Mouse (Mus musculus) neural tube, embryonic 13.5 days (tissue): Measurements from ENCODE around the gene Synpo2. TPM values are rescaled to one million over a fixed set of nuclear protein-coding genes. Genes with fewer than 3 reads are reported as not detected.

Experiments
- ATAC-seq: fragments of 200-750 bp; cut with Nextera tagmentation; 2 replicates; pipeline ENCODE4 v1.8.0; 2017; ENCODE audit warnings: low read depth, mild to moderate bottlenecking, moderate TSS enrichment, moderate library complexity
- H3K27ac ChIP-seq: fragments of 300-500 bp; sonication (generic); replicated peaks from 2 replicates; pipeline ENCODE4 v1.5.1; 2015; ENCODE audit warnings: moderate library complexity, mild to moderate bottlenecking, inconsistent platforms
- H3K27me3 ChIP-seq: fragments of 300-500 bp; sonication (generic); 2 replicates; pipeline ENCODE4 v1.6.1; 2015; ENCODE audit warnings: mild to moderate bottlenecking, inconsistent platforms
- H3K36me3 ChIP-seq: fragments of 300-500 bp; sonication (generic); 2 replicates; pipeline ENCODE4 v1.6.1; 2015; ENCODE audit warnings: mild to moderate bottlenecking, inconsistent platforms
- H3K4me1 ChIP-seq: fragments of 300-500 bp; sonication (generic); replicated peaks from 2 replicates; pipeline ENCODE4 v1.6.1; 2015; ENCODE audit warnings: inconsistent platforms
- H3K4me2 ChIP-seq: fragments of 300-500 bp; sonication (generic); 2 replicates; pipeline ENCODE4 v1.6.1; 2015; ENCODE audit warnings: inconsistent platforms, mild to moderate bottlenecking, moderate library complexity
- H3K4me3 ChIP-seq: fragments of 300-500 bp; sonication (generic); 2 replicates; pipeline ENCODE4 v1.5.1; 2015; ENCODE audit warnings: mild to moderate bottlenecking, inconsistent platforms
- H3K9ac ChIP-seq: fragments of 300-500 bp; sonication (generic); 2 replicates; pipeline ENCODE4 v1.6.1; 2015; ENCODE audit warnings: moderate library complexity, mild to moderate bottlenecking, inconsistent platforms
- H3K9me3 ChIP-seq: fragments of 300-500 bp; sonication (generic); 2 replicates; pipeline ENCODE4 v1.6.1; 2016; ENCODE audit warnings: inconsistent platforms
- WGBS: fragments of 180-500 bp; shearing (Covaris S2); methylation state at CpG from one replicate; pipeline ENCODE4 v1.1.7; 2015; 5-methylcytosine and 5-hydroxymethylcytosine counted together
- polyA plus RNA-seq: library from polyadenylated mRNA; unstranded; fragments of >200 nt; fragmentation: Nextera tagmentation; extraction: Ambion mirVana; gene quantifications from 2 replicates; pipeline ENCODE4 v1.2.1, GENCODE M21; 2015

Synpo2 gene
- polyA plus RNA-seq, 1 experiment from 2014 or later = 2.0 TPM

GRCm38 (mm10) chr3:123073351-123073750 is 162.6 kb downstream of the Synpo2 start:
- H3K36me3 ChIP-seq = no peaks in the 10 kb centered on the region
- H3K9me3 ChIP-seq = no peaks in the 10 kb centered on the region; the same call in 1 of the 2 replicates
- no peak overlapping the region for H3K4me2 ChIP-seq
- H3K27me3 ChIP-seq = no peaks in the 10 kb centered on the region
- no peaks in the 10 kb centered on the region for H3K4me1 ChIP-seq
- H3K27ac ChIP-seq = no peak overlapping the region
- H3K9ac ChIP-seq = no peak overlapping the region
- no peak overlapping the region for H3K4me3 ChIP-seq
- no peak for ATAC-seq

GRCm38 (mm10) chr3:123072472-123072871 is 163.5 kb downstream of the Synpo2 start:
- no peaks in the 10 kb centered on the region; the same call in 1 of the 2 replicates for H3K9me3 ChIP-seq
- no peak for ATAC-seq
- H3K36me3 ChIP-seq = no peaks in the 10 kb centered on the region
- H3K9ac ChIP-seq = no peak overlapping the region
- no peaks in the 10 kb centered on the region for H3K27me3 ChIP-seq
- no peak overlapping the region for H3K4me2 ChIP-seq
- no peaks in the 10 kb centered on the region for H3K4me1 ChIP-seq
- no peak overlapping the region for H3K4me3 ChIP-seq
- no peak overlapping the region for H3K27ac ChIP-seq
- WGBS = 44% methylated on average over 1 of the region's 1 CpGs

DNA sequence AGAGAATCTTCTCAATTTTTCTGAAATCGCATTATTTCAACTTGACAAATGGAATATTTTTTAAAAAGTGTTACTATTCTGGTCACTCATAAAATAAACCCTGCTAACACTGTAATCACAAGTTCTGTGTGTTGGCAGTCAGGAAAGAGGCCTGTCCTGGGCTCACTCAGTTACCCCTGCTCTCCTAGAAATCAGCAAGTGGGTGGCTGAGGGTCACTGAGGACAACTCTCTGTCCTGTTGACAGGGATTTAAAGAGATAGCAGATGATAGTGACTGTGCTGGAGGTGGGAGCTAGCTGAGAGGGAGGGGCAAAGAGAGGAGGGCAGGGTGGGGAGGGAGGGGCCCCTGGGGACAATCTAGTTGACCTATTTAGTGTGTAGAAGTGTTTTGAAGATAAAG is 165.0 kb downstream of the Synpo2 start:
- Histone ChIP-seq H3K4me1 (no peaks in the 10 kb centered on the region), H3K27me3 (no peaks in the 10 kb centered on the region), H3K9me3 (no peaks in the 10 kb centered on the region), H3K4me2 (no peak overlapping the region), H3K4me3 (no peak overlapping the region), H3K27ac (no peak overlapping the region), H3K36me3 (no peaks in the 10 kb centered on the region), H3K9ac (no peak overlapping the region)
- 98% methylated on average over 1 of the region's 1 CpGs for WGBS
- ATAC-seq = no peak

GRCm38 (mm10) chr3:123066836-123067235 is 169.1 kb downstream of the Synpo2 start:
- 94% methylated on average over 7 of the region's 7 CpGs for WGBS
- Histone ChIP-seq H3K9ac (no peak overlapping the region), H3K4me3 (no peak overlapping the region), H3K9me3 (no peaks in the 10 kb centered on the region), H3K36me3 (no peaks in the 10 kb centered on the region), H3K4me2 (no peak overlapping the region), H3K27ac (no peak overlapping the region), H3K27me3 (no peaks in the 10 kb centered on the region), H3K4me1 (no peaks in the 10 kb centered on the region; the same call in 1 of the 2 replicates)
- no peak for ATAC-seq

DNA sequence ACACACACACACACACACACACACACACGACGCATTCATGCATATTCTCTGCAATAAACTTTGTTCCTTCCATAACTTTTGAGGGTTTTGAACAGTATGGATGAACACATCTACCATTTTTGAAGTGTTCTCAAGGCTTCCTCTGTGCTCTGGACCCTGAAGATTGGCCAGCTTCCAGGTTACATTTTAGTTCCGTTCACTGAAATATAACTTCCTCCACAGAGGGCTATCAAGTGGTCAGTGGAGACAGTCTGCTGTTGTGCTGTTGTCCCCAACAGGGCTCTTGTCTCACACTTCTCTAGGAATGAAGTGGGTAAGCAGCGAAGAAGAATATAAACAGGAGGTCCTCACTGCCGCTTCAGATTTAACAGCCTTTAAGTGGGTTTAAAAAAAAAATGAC is 170.5 kb downstream of the Synpo2 start:
- no peak overlapping the region for H3K4me2 ChIP-seq
- ATAC-seq = no peak
- H3K9ac ChIP-seq = no peak overlapping the region
- no peaks in the 10 kb centered on the region for H3K9me3 ChIP-seq
- no peaks in the 10 kb centered on the region for H3K36me3 ChIP-seq
- no peak overlapping the region for H3K27ac ChIP-seq
- WGBS = 82% methylated on average over 5 of the region's 5 CpGs
- no peaks in the 10 kb centered on the region for H3K27me3 ChIP-seq
- H3K4me3 ChIP-seq = no peak overlapping the region
- no peaks in the 10 kb centered on the region; the same call in 1 of the 2 replicates for H3K4me1 ChIP-seq

DNA sequence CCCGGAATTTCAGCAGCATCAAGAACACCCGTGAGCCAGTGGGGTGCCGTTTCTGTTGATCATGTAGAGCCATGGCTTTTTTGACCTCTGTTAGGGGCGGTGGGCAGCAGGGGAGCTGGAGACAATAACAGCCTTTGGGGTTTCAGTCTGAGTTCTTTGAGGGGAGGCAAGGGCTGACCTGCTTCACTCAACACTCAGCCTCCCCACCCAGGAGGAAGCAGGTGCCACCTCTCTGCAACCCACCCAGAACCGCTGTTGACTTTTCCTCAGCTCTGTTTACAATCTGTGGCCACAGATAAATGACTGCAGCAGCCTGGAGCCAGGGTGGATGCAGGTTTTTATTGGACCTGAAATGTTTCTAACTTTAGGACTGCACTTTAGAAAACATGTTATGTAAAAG is 171.8 kb downstream of the Synpo2 start:
- no peak overlapping the region for H3K27ac ChIP-seq
- no peak overlapping the region for H3K9ac ChIP-seq
- no peak for ATAC-seq
- no peak overlapping the region for H3K4me2 ChIP-seq
- no peaks in the 10 kb centered on the region; the same call in 1 of the 2 replicates for H3K4me1 ChIP-seq
- no peaks in the 10 kb centered on the region for H3K36me3 ChIP-seq
- H3K4me3 ChIP-seq = no peak overlapping the region
- WGBS = 19% methylated on average over 5 of the region's 5 CpGs
- H3K9me3 ChIP-seq = no peaks in the 10 kb centered on the region
- H3K27me3 ChIP-seq = no peaks in the 10 kb centered on the region

DNA sequence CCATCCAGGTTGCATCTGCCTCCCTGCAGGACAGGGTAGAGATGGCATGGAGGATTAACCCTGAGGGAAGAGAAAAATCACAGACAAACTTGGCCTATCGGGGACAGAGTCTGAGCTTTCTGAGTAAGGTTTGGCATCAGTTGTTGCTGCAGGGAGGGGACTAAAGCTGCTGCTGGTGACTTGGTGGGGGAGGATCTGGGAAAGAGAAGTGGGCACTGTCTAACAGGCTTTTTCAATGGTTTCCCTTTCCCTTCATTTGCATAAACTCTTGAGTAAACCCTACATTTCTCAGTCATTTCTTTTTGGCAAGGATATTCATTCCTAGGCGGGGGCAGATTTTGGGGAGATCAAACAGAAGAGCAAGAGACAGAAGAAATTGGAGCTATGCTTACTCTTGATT is 174.0 kb downstream of the Synpo2 start:
- no peaks in the 10 kb centered on the region for H3K27me3 ChIP-seq
- no peak overlapping the region for H3K4me2 ChIP-seq
- H3K4me1 ChIP-seq = no peaks in the 10 kb centered on the region; the same call in 1 of the 2 replicates
- 89% methylated on average over 2 of the region's 2 CpGs for WGBS
- ATAC-seq = no peak
- no peaks in the 10 kb centered on the region for H3K9me3 ChIP-seq
- H3K27ac ChIP-seq = no peak overlapping the region
- H3K36me3 ChIP-seq = no peaks in the 10 kb centered on the region
- H3K9ac ChIP-seq = no peak overlapping the region
- H3K4me3 ChIP-seq = no peak overlapping the region

GRCm38 (mm10) chr3:123058832-123059231 is 177.1 kb downstream of the Synpo2 start:
- 97% methylated on average over 1 of the region's 1 CpGs for whole genome bisulfite sequencing

DNA sequence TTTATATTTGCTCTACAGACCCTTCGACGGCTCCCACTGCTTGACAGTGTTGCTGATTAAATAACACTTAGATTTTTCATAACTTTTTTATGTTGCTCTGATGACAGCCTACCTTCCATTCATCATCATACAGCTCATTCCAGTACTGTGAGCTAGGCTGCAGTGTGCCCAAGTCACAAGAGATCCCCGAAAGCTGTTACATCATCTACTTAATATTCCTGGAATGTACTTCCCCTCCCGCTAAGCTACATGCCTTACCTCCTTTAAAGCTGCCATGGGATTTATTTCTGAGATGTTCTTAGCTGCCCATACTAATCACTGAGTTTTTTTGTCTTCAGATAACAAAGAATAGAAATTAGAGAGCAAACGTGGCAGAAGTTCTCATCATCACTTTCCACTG is 181.8 kb downstream of the Synpo2 start:
- no peak overlapping the region for H3K9ac ChIP-seq
- 69% methylated on average over 5 of the region's 5 CpGs for WGBS
- H3K4me2 ChIP-seq = no peak overlapping the region
- no peaks in the 10 kb centered on the region for H3K36me3 ChIP-seq
- H3K27me3 ChIP-seq = no peaks in the 10 kb centered on the region
- no peak overlapping the region for H3K4me3 ChIP-seq
- no peaks in the 10 kb centered on the region for H3K4me1 ChIP-seq
- no peak overlapping the region for H3K27ac ChIP-seq
- no peak for ATAC-seq
- no peaks in the 10 kb centered on the region for H3K9me3 ChIP-seq

More at GRCm38 (mm10) chr3:123058832-123059231, 177.1 kb downstream of the Synpo2 start:
- Histone ChIP-seq H3K27ac (no peak overlapping the region), H3K9ac (no peak overlapping the region), H3K27me3 (no peaks in the 10 kb centered on the region), H3K36me3 (no peaks in the 10 kb centered on the region), H3K4me3 (no peak overlapping the region), H3K9me3 (no peaks in the 10 kb centered on the region), H3K4me1 (no peaks in the 10 kb centered on the region), H3K4me2 (no peak overlapping the region)
- ATAC-seq = no peak

DNA sequence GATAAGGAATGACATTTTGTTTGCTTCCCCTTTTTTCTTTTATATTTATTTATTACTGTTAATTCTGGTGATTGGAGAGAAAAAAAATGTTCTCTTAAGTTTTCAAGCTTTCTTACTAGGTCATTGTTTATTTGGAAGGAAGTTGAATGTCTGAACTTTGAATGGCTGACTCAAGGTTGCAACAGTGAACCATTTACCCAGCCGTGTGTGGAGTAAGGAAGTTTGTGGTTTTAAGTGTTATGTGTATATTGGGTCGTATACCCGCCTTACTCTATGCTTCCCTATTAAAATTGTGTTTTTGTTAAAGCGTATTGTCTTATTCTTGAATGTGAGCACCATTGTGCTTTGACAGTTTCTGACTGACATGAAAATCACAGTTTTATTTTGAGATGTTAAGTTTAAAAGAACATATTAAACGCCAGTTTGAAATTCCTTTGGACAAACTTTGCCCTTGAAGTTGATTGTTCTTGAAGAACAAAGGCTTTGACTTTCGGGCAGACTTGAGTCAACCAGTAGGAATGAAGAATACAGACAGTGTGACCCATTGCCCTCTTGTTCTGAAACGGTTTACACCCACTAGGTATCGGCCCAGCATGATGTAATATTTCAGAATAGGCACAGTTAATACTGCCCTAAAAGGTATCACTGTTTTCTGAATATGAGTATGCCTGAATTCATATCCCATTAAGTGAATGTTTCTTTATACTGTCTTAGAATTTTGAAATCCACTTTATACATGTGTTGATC is 182.6 kb downstream of the Synpo2 start:
- no peak overlapping the region for H3K27ac ChIP-seq
- H3K4me3 ChIP-seq = no peak overlapping the region
- H3K4me2 ChIP-seq = no peak overlapping the region
- ATAC-seq = no peak
- H3K9me3 ChIP-seq = no peaks in the 10 kb centered on the region
- no peak overlapping the region for H3K9ac ChIP-seq
- 76% methylated on average over 8 of the region's 8 CpGs for WGBS
- no peaks in the 10 kb centered on the region for H3K4me1 ChIP-seq
- H3K27me3 ChIP-seq = no peaks in the 10 kb centered on the region
- no peaks in the 10 kb centered on the region for H3K36me3 ChIP-seq

DNA sequence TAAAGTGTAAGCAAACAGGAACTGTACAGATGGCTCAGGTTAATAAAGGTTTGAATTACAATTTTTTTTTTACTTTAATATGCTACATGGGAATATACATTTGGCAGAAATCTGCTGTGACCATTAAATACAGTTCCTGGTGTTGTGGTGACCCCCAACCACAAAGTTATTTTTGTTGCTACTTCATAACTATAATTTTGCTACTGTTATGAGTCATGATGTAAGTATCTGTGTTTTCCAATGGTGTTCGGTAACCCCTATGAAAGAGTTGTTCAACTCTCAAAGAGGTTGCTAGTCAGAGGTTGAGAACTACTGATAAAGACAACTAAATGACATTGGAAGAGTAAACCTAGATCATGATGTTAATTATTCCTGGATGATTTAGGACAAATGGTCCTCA is 193.6 kb downstream of the Synpo2 start:
- H3K4me3 ChIP-seq = no peak overlapping the region
- 98% methylated on average over 1 of the region's 1 CpGs for WGBS
- H3K4me2 ChIP-seq = no peak overlapping the region
- ATAC-seq = no peak
- no peak overlapping the region for H3K27ac ChIP-seq
- H3K4me1 ChIP-seq = no peaks in the 10 kb centered on the region
- no peaks in the 10 kb centered on the region for H3K9me3 ChIP-seq
- H3K27me3 ChIP-seq = no peaks in the 10 kb centered on the region
- H3K36me3 ChIP-seq = no peaks in the 10 kb centered on the region
- no peak overlapping the region for H3K9ac ChIP-seq

DNA sequence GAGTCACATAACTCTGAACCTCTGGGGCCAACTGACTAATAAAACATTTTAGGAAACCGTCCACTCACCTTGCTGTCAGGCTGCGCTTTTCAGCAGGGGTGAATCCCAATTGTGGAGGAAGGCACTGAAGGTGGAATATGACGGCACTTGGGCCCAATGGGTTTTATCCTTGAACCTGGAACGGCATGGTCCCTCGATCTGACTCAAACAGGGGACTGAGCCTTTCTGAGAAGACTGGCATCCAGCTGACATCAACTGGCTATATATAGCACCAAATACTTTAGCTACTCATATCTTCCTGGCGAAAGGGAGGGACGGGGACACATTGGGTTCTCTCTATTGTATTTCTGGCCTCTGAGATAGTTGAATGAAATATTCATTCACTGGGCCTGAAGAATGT is 201.2 kb downstream of the Synpo2 start, which contains the start of gene Myoz2:
Myoz2 (minus strand) TSS at position 264 of the 400 bp plus-strand sequence.
- Histone ChIP-seq H3K36me3 (no peaks in the 10 kb centered on the region), H3K9ac (no peak within 1 kb of the TSS), H3K27me3 (no peaks in the 10 kb centered on the region), H3K4me3 (no peak within 1 kb of the TSS), H3K4me1 (no peaks in the 10 kb centered on the region), H3K9me3 (no peaks in the 10 kb centered on the region), H3K27ac (no peak within 1 kb of the TSS), H3K4me2 (no peak within 1 kb of the TSS)
- no peak for ATAC-seq
- WGBS = 92% methylated on average over 7 of the region's 7 CpGs

GRCm38 (mm10) chr3:123033804-123034203 is 202.1 kb downstream of the Synpo2 start:
- H3K27ac ChIP-seq = no peak overlapping the region
- H3K27me3 ChIP-seq = no peaks in the 10 kb centered on the region
- no peak for ATAC-seq
- H3K36me3 ChIP-seq = no peaks in the 10 kb centered on the region
- no peak overlapping the region for H3K9ac ChIP-seq
- no peak overlapping the region for H3K4me3 ChIP-seq
- no peak overlapping the region for H3K4me2 ChIP-seq
- no peaks in the 10 kb centered on the region for H3K9me3 ChIP-seq
- 66% methylated on average over 8 of the region's 8 CpGs for WGBS
- H3K4me1 ChIP-seq = no peaks in the 10 kb centered on the region
